Mouse (Mus musculus) E14TG2a.4 (cell line): ENCODE results near the gene Ibsp.

Experiments
- CTCF ChIP-seq: conservative IDR thresholded peaks from 2 replicates; pipeline ENCODE4 v1.5.1; 2014; ENCODE audit warnings: low read length
- NANOG ChIP-seq: IDR thresholded peaks from 2 replicates; pipeline ENCODE4 v1.6.1; 2014; ENCODE audit warnings: borderline replicate concordance, low read length, mixed read lengths

GRCm38 (mm10) chr5:104256585-104256984 is 42.4 kb upstream of the Ibsp start:
- TF ChIP-seq CTCF (no peak), NANOG (no peak)
